Mouse (Mus musculus): Measurements from ENCODE around the gene Syce1.

GRCm38 (mm10) chr7:140812850-140813249, 25.2 kb upstream of the Syce1 start:
- TF ChIP-seq CTCF (IDR thresholded peaks at IDR 0.05; ENCODE audit: low read depth, low read length), result no peak
- TF ChIP-seq POLR2A (IDR thresholded peaks at IDR 0.05; ENCODE audit: extremely low read depth, insufficient read depth, low read length), result no peak
